Mouse (Mus musculus) intestine, postnatal 0 days (tissue): ENCODE measurements around the gene Acvr1b. TPM values are rescaled to one million over a fixed set of nuclear protein-coding genes. Genes with fewer than 3 reads are reported as not detected.

Experiments
- ATAC-seq: fragments of 200-750 bp; cut with Nextera tagmentation; 2 replicates; pipeline ENCODE4 v1.8.0; 2017; ENCODE audit warnings: mild to moderate bottlenecking, moderate TSS enrichment, moderate library complexity
- H3K27ac ChIP-seq: fragments of 300-500 bp; sonication (generic); 2 replicates; pipeline ENCODE4 v1.5.1; 2014; ENCODE audit warnings: mild to moderate bottlenecking, low read depth, low read length, moderate library complexity
- H3K27me3 ChIP-seq: fragments of 300-500 bp; sonication (generic); replicated peaks from 2 replicates; pipeline ENCODE4 v1.6.1; 2014; ENCODE audit warnings: low read length, mixed read lengths; ENCODE audit not compliant: control insufficient read depth, insufficient read depth
- H3K36me3 ChIP-seq: fragments of 300-500 bp; sonication (generic); 2 replicates; pipeline ENCODE4 v1.6.1; 2014; ENCODE audit warnings: mild to moderate bottlenecking, moderate library complexity; ENCODE audit not compliant: control insufficient read depth, insufficient read depth
- H3K4me1 ChIP-seq: fragments of 300-500 bp; sonication (generic); replicated peaks from 2 replicates; pipeline ENCODE4 v1.6.1; 2014; ENCODE audit warnings: antibody characterized with exemption, low read length, mixed read lengths; ENCODE audit not compliant: control insufficient read depth, insufficient read depth
- H3K4me2 ChIP-seq: fragments of 300-500 bp; sonication (generic); replicated peaks from 2 replicates; pipeline ENCODE4 v1.6.1; 2014; ENCODE audit warnings: low read depth, mild to moderate bottlenecking, moderate library complexity
- H3K4me3 ChIP-seq: fragments of 300-500 bp; sonication (generic); 2 replicates; pipeline ENCODE4 v1.5.1; 2014; ENCODE audit warnings: low read depth, low read length
- H3K9ac ChIP-seq: fragments of 300-500 bp; sonication (generic); 2 replicates; pipeline ENCODE4 v1.6.1; 2014; ENCODE audit warnings: mild to moderate bottlenecking, low read depth, low read length
- H3K9me3 ChIP-seq: fragments of 300-500 bp; sonication (generic); 2 replicates; pipeline ENCODE4 v1.6.1; 2016; ENCODE audit warnings: mixed run types; ENCODE audit not compliant: control insufficient read depth
- CTCF ChIP-seq: sonication (generic); IDR thresholded peaks from 2 replicates; pipeline ENCODE4 v1.5.1; 2016; ENCODE audit warnings: low read depth, mild to moderate bottlenecking, control low read depth, antibody characterized with exemption, moderate library complexity
- WGBS: fragments of 180-500 bp; shearing (Covaris S2); extraction: QIAGEN DNeasy Blood & Tissue Kit; methylation state at CpG from one replicate; pipeline ENCODE4 v1.1.7; 2014; 5-methylcytosine and 5-hydroxymethylcytosine counted together
- polyA plus RNA-seq: library from polyadenylated mRNA; unstranded; fragments of >200 nt; fragmentation: Nextera tagmentation; extraction: Ambion mirVana; gene quantifications from 2 replicates; pipeline ENCODE4 v1.2.1, GENCODE M21; 2015

The Acvr1b gene
- polyA plus RNA-seq, 1 experiment from 2014 or later: 6.0 TPM

- 48% methylated on average over 7 of the region's 7 CpGs for WGBS
Measured at GRCm38 (mm10) chr15:101227971-101228370, 54.1 kb downstream of the Acvr1b start.

GRCm38 (mm10) chr15:101228866-101229590 is 55.2 kb downstream of the Acvr1b start:
- no peak for TF ChIP-seq CTCF
- 70% methylated on average over 21 of the region's 21 CpGs for WGBS
- Histone ChIP-seq H3K27ac (no peak overlapping the region), H3K27me3 (no peaks in the 10 kb centered on the region), H3K36me3 (peaks cover 12% of the 10 kb centered on the region; the same call in 1 of the 2 replicates), H3K4me1 (no peaks in the 10 kb centered on the region), H3K9me3 (no peaks in the 10 kb centered on the region), H3K4me3 (no peak overlapping the region), H3K9ac (no peak overlapping the region), H3K4me2 (no peak overlapping the region)
- no peak for ATAC-seq

More at GRCm38 (mm10) chr15:101227971-101228370, 54.1 kb downstream of the Acvr1b start:
- H3K4me3 ChIP-seq: no peak overlapping the region
- peaks cover 12% of the 10 kb centered on the region; the same call in 1 of the 2 replicates for H3K36me3 ChIP-seq
- no peaks in the 10 kb centered on the region for H3K9me3 ChIP-seq
- H3K27ac ChIP-seq: peak overlapping the region; percentile 46; the same call in 1 of the 2 replicates
- H3K4me1 ChIP-seq: no peaks in the 10 kb centered on the region
- no peak for ATAC-seq
- no peak for TF ChIP-seq CTCF
- H3K4me2 ChIP-seq: 0 out of 2 replicates have a peak overlapping the region, but pooled peaks have one; percentile 17
- no peaks in the 10 kb centered on the region for H3K27me3 ChIP-seq
- no peak overlapping the region; the same call in 1 of the 2 replicates for H3K9ac ChIP-seq

GRCm38 (mm10) chr15:101230503-101230902 is 56.6 kb downstream of the Acvr1b start:
- no peaks in the 10 kb centered on the region for H3K27me3 ChIP-seq
- H3K36me3 ChIP-seq: peaks cover 12% of the 10 kb centered on the region; the same call in 1 of the 2 replicates
- no peak for TF ChIP-seq CTCF
- H3K27ac ChIP-seq: no peak overlapping the region
- 96% methylated on average over 19 of the region's 19 CpGs for WGBS
- no peak for ATAC-seq
- no peak overlapping the region for H3K9ac ChIP-seq
- H3K9me3 ChIP-seq: no peaks in the 10 kb centered on the region
- no peaks in the 10 kb centered on the region for H3K4me1 ChIP-seq
- no peak overlapping the region for H3K4me3 ChIP-seq
- no peak overlapping the region for H3K4me2 ChIP-seq

- no peak overlapping the region for H3K4me3 ChIP-seq
- H3K27me3 ChIP-seq: no peaks in the 10 kb centered on the region
- peak overlapping the region; percentile 54; the same call in 1 of the 2 replicates for H3K27ac ChIP-seq
- no peaks in the 10 kb centered on the region for H3K9me3 ChIP-seq
- no peak overlapping the region for H3K9ac ChIP-seq
- 84% methylated on average over 22 of the region's 23 CpGs for WGBS
- 0 out of 2 replicates have a peak, but pooled peaks cover 3% of the 10 kb centered on the region for H3K4me1 ChIP-seq
- ATAC-seq: no peak
- H3K36me3 ChIP-seq: peaks cover 12% of the 10 kb centered on the region; the same call in 1 of the 2 replicates
- peak; percentile 69 for TF ChIP-seq CTCF
- peak overlapping the region; percentile 30; the same call in 1 of the 2 replicates for H3K4me2 ChIP-seq
Measured at GRCm38 (mm10) chr15:101230995-101231647, 57.3 kb downstream of the Acvr1b start.

GRCm38 (mm10) chr15:101231648-101232180 is 57.8 kb downstream of the Acvr1b start:
- no peak for ATAC-seq
- H3K4me2 ChIP-seq: peak overlapping the region; percentile 30; the same call in 1 of the 2 replicates
- WGBS: 68% methylated on average over 56 of the region's 56 CpGs
- peak overlapping the region; percentile 54; the same call in 1 of the 2 replicates for H3K27ac ChIP-seq
- H3K4me3 ChIP-seq: no peak overlapping the region
- TF ChIP-seq CTCF: no peak
- peaks cover 12% of the 10 kb centered on the region; the same call in 1 of the 2 replicates for H3K36me3 ChIP-seq
- no peaks in the 10 kb centered on the region for H3K9me3 ChIP-seq
- no peak overlapping the region for H3K9ac ChIP-seq
- H3K27me3 ChIP-seq: no peaks in the 10 kb centered on the region
- 0 out of 2 replicates have a peak, but pooled peaks cover 3% of the 10 kb centered on the region for H3K4me1 ChIP-seq

GRCm38 (mm10) chr15:101232607-101233006 is 58.7 kb downstream of the Acvr1b start:
- Histone ChIP-seq H3K36me3 (peaks cover 12% of the 10 kb centered on the region; the same call in 1 of the 2 replicates), H3K4me3 (no peak overlapping the region), H3K27ac (peak overlapping the region; percentile 54; the same call in 1 of the 2 replicates), H3K9me3 (no peaks in the 10 kb centered on the region), H3K4me1 (0 out of 2 replicates have a peak, but pooled peaks cover 3% of the 10 kb centered on the region), H3K4me2 (no peak overlapping the region), H3K27me3 (no peaks in the 10 kb centered on the region), H3K9ac (no peak overlapping the region)
- ATAC-seq: no peak
- 52% methylated on average over 4 of the region's 4 CpGs for WGBS
- TF ChIP-seq CTCF: no peak
